In genomic region chr5:3300801-3301457, GRCm38 (mm10) we compare ENCODE assay signal across 10 mouse cellular contexts. TPM values are rescaled to one million over a fixed set of nuclear protein-coding genes. Genes with fewer than 3 reads are reported as not detected.
DNase-seq lines count a peak whose midpoint lies in the region; ATAC-seq and TF ChIP-seq lines count a peak whose summit lies in the region.
"Had no signal": no experiment of that assay in that cellular context is flagged by ENCODE, and none has a peak within 500 bp of the region (broad histone marks: within the 10 kb centered on the region; RNA-seq: fewer than 3 reads in every experiment).

No protein-coding gene starts in this region.

- 89% methylated on average over 12 of the region's 12 CpGs for WGBS in hindbrain, embryonic 14.5 days

- H3K4me1 ChIP-seq in G1E (ENCODE audit: insufficient read depth, low read depth, low read length) = peaks cover 8% of the 10 kb centered on the region
- H3K4me1 ChIP-seq in hindbrain, embryonic 14.5 days (replicated peaks; ENCODE audit: control insufficient read depth, insufficient read depth, low read length) = no peaks in the 10 kb centered on the region
- H3K4me1 ChIP-seq: heart, embryonic 15.5 days had no signal

- H3K4me2 ChIP-seq in hindbrain, embryonic 14.5 days (replicated peaks) = no peak overlapping the region
- H3K4me2 ChIP-seq: heart, embryonic 15.5 days had no signal

- no peak for TF ChIP-seq CTCF in G1E (IDR thresholded peaks at IDR 0.05; ENCODE audit: low read depth, low read length)
- no peak for TF ChIP-seq CTCF in gastrocnemius, adult 2 months (IDR thresholded peaks at IDR 0.05)

- ATAC-seq in G1E (ENCODE audit: extremely low read depth, insufficient number of reproducible peaks, low FRiP score, poor library complexity, severe bottlenecking) = peak; percentile 90
- no peak for ATAC-seq in hindbrain, embryonic 14.5 days (ENCODE audit: low FRiP score)
- ATAC-seq in erythroblast, adult 5-6 weeks (replicated peaks; ENCODE audit: low FRiP score, poor library complexity, severe bottlenecking) = no peak

- no peaks in the 10 kb centered on the region for H3K36me3 ChIP-seq in G1E (replicated peaks)
- no peaks in the 10 kb centered on the region for H3K36me3 ChIP-seq in hindbrain, embryonic 14.5 days (replicated peaks; ENCODE audit: control insufficient read depth, insufficient read depth)
- H3K36me3 ChIP-seq: heart, embryonic 15.5 days had no signal

- H3K4me3 ChIP-seq in G1E (ENCODE audit: low read depth, low read length) = no peak overlapping the region
- no peak overlapping the region for H3K4me3 ChIP-seq in hindbrain, embryonic 14.5 days (replicated peaks; ENCODE audit: low read length)
- H3K4me3 ChIP-seq in gastrocnemius, adult 2 months = no peak overlapping the region
- H3K4me3 ChIP-seq: heart, embryonic 15.5 days had no signal

- intact Hi-C loops in gastrocnemius, adult 2 months (cut with DNase I) = no loop called here

- no peaks in the 10 kb centered on the region for H3K9me3 ChIP-seq in G1E (replicated peaks)
- no peaks in the 10 kb centered on the region for H3K9me3 ChIP-seq in hindbrain, embryonic 14.5 days (ENCODE audit: control insufficient read depth, low read length)
- H3K9me3 ChIP-seq: heart, embryonic 15.5 days had no signal

- H3K27ac ChIP-seq in hindbrain, embryonic 14.5 days = no peak overlapping the region
- H3K27ac ChIP-seq in gastrocnemius, adult 2 months = no peak overlapping the region
- H3K27ac ChIP-seq: heart, embryonic 15.5 days had no signal

- H3K27me3 ChIP-seq in G1E (ENCODE audit: insufficient read depth, low read length) = no peaks in the 10 kb centered on the region
- H3K27me3 ChIP-seq in hindbrain, embryonic 14.5 days (ENCODE audit: control insufficient read depth, insufficient read depth, low read length) = no peaks in the 10 kb centered on the region
- H3K27me3 ChIP-seq: heart, embryonic 15.5 days had no signal

- H3K9ac ChIP-seq in hindbrain, embryonic 14.5 days = no peak overlapping the region
- H3K9ac ChIP-seq: heart, embryonic 15.5 days had no signal

- DNase-seq in A20 (ENCODE audit: low read depth, low spot score) = peak; percentile 8
- peak; percentile 5 for DNase-seq in G1E (ENCODE audit: low spot score)
- DNase-seq in fibroblast of lung, adult 2 months (ENCODE audit: low read depth) = peak; percentile 56
- DNase-seq in monocyte, adult 2 months (ENCODE audit: low read depth in 1 of 2, low spot score in 2 of 2) = peak; percentile 59 to 67
- DNase-seq in hindbrain, embryonic 14.5 days (ENCODE audit: low spot score) = no peak
- no peak for DNase-seq in gastrocnemius, adult 2 months
- DNase-seq: cerebellum, postnatal 25 days; retina, postnatal 1 day had no signal

RNA-seq across cellular contexts. Expression of gene Cdk6, which starts 40.4 kb away (rescaled TPM):
- total RNA-seq in G1E (2014; fragmentation: Nextera tagmentation) (142 and 144 TPM in 2 replicates), G1E (2017) (54.9 and 75.2 TPM in 2 replicates)
- polyA plus RNA-seq in G1E (2012) = 114 and 129 TPM in 2 replicates
- 11.8 and 14.8 TPM in 2 replicates for polyA plus RNA-seq in hindbrain, embryonic 14.5 days (2014; fragmentation: Nextera tagmentation; extraction: Ambion mirVana)
- total RNA-seq in gastrocnemius, adult 2 months (2021) = 1 to 10 TPM in 1 of 2 experiments, under 1 TPM in 1; 0.92 to 1.2 TPM
- total RNA-seq in erythroblast, adult 5-6 weeks (2015; ENCODE audit: low replicate concordance) = 30.5 and 40.5 TPM in 2 replicates
- 16.2 and 21.3 TPM in 2 replicates for total RNA-seq in erythroblast, adult 5-6 weeks (2017; ENCODE audit: low replicate concordance)

Comparison
In these comparisons a context has a peak if more than half of its experiments do, and no peak if none do; other contexts are left out.
1. DNase-seq: peak in A20 (single experiment), G1E (single experiment), fibroblast of lung, adult 2 months (single experiment) and monocyte, adult 2 months (2 of 2); none in hindbrain, embryonic 14.5 days (single experiment) and gastrocnemius, adult 2 months (single experiment).
2. RNA of gene Cdk6, which starts 40.4 kb away (total RNA-seq): 54.9 to 144 TPM in G1E and 16.2 to 40.5 TPM in erythroblast, adult 5-6 weeks; 0.92 to 1.2 TPM in gastrocnemius, adult 2 months; every median in the first group is over 4 times any median in the second.